Mouse (Mus musculus): ENCODE results near the gene Pigl.

DNA sequence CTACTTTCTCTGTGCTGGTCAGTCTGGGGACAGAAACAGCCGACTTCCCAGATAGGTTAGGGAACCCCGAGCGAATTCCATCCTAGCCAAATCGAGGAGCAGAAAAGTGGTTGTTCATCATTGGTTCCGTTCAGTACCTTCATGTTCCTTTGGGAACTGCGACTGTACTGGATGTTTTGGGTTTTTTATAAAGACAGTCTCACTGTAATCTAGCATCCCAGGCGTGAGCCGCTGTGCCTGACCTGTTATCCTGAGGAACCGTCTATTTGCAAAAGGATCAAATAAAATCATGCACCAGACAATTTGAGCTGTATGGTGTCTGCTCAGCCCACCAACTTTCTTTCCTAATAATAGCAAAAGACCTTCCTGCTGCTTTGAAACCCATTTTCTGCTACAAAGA is 520 bp downstream of the Pigl start:
- TF ChIP-seq CTCF (IDR thresholded peaks at IDR 0.05; ENCODE audit: borderline replicate concordance, extremely low read depth, insufficient read depth, insufficient read length) (no peak), POLR2A (IDR thresholded peaks at IDR 0.05; ENCODE audit: borderline replicate concordance, extremely low read depth, insufficient read depth, insufficient read length, poor library complexity, severe bottlenecking) (no peak)

Measured in brain, embryonic 14.5 days (tissue).